Mouse (Mus musculus) megakaryocyte, embryonic 14.5 days (primary cell): Measurements from ENCODE around the gene 4933409G03Rik.

ENCODE experiments used
- FLI1 ChIP-seq: IDR thresholded peaks from 2 replicates; pipeline ENCODE4 v1.6.1; 2012; ENCODE audit warnings: low read length, inconsistent platforms, mixed read lengths
- GATA1 ChIP-seq: IDR thresholded peaks from 3 replicates; pipeline ENCODE4 v1.6.1; 2012; ENCODE audit warnings: mixed read lengths, low read length, inconsistent platforms, borderline replicate concordance

- TF ChIP-seq FLI1 (no peak), GATA1 (no peak)
These were observed 13.9 kb upstream of the 4933409G03Rik start for GRCm38 (mm10) chr2:68568361-68568760.
